Mouse (Mus musculus) C2C12 (cell line): Measurements from ENCODE around the gene Ccdc171. TPM values are rescaled to one million over a fixed set of nuclear protein-coding genes. Genes with fewer than 3 reads are reported as not detected.
"Not testable (repeated sequence)": the region's sequence is repeated elsewhere in the genome, so short reads cannot be mapped to it uniquely, and the experiment has no call there.

Source experiments
- H3K27me3 ChIP-seq: one replicate; pipeline ENCODE4 v1.6.1; 2011; ENCODE audit not compliant: control insufficient read depth, insufficient read depth, insufficient read length
- H3K36me3 ChIP-seq: one replicate; pipeline ENCODE4 v1.6.1; 2011; ENCODE audit not compliant: control insufficient read depth, insufficient read depth
- H3K4me3 ChIP-seq: one replicate; pipeline ENCODE4 v1.5.1; 2011; ENCODE audit warnings: mild to moderate bottlenecking, control low read depth; ENCODE audit not compliant: poor library complexity, insufficient read depth, severe bottlenecking
- H3K79me2 ChIP-seq: one replicate; pipeline ENCODE4 v1.6.1; 2011; ENCODE audit not compliant: control insufficient read depth, insufficient read depth
- H3K79me3 ChIP-seq: one replicate; pipeline ENCODE4 v1.6.1; 2011; ENCODE audit warnings: low read depth, control low read depth
- H3ac ChIP-seq: one replicate; pipeline ENCODE3; 2011; ENCODE audit warnings: low read depth; ENCODE audit not compliant: control insufficient read depth, insufficient read length
- CEBPB ChIP-seq: IDR thresholded peaks from one replicate; pipeline ENCODE4 v1.6.1; 2011; ENCODE audit warnings: low read depth, mild to moderate bottlenecking, control low read depth, moderate library complexity
- CTCF ChIP-seq: IDR thresholded peaks from one replicate; pipeline ENCODE4 v1.5.1; 2011; ENCODE audit not compliant: control insufficient read depth, insufficient read depth, insufficient read length
- FOSL1 ChIP-seq: IDR thresholded peaks from one replicate; pipeline ENCODE4 v1.8.0; 2011; ENCODE audit warnings: mild to moderate bottlenecking, low read length; ENCODE audit not compliant: poor library complexity, insufficient read depth, severe bottlenecking
- MAX ChIP-seq: IDR thresholded peaks from one replicate; pipeline ENCODE4 v1.6.1; 2011; ENCODE audit warnings: mild to moderate bottlenecking, control low read depth
- MYOD1 ChIP-seq: IDR thresholded peaks from one replicate; pipeline ENCODE4 v1.6.1; 2011; ENCODE audit warnings: low read depth; ENCODE audit not compliant: control insufficient read depth, insufficient read length
- MYOG ChIP-seq: IDR thresholded peaks from one replicate; pipeline ENCODE4 v1.6.1; 2011; ENCODE audit not compliant: control insufficient read depth, insufficient read length; ENCODE audit errors: extremely low read depth
- USF1 ChIP-seq: IDR thresholded peaks from one replicate; pipeline ENCODE4 v1.6.1; 2011; ENCODE audit warnings: low read depth, mild to moderate bottlenecking, control low read depth, moderate library complexity
- polyA plus RNA-seq: library from polyadenylated mRNA; unstranded; fragments of >200 nt; fragmentation: generic; extraction: Trizol; gene quantifications from one replicate; pipeline ENCODE4 v1.2.1, GENCODE M21; 2012; ENCODE audit warnings: missing spikeins

Gene Ccdc171
- polyA plus RNA-seq, 1 experiment, result 0.37 TPM

DNA sequence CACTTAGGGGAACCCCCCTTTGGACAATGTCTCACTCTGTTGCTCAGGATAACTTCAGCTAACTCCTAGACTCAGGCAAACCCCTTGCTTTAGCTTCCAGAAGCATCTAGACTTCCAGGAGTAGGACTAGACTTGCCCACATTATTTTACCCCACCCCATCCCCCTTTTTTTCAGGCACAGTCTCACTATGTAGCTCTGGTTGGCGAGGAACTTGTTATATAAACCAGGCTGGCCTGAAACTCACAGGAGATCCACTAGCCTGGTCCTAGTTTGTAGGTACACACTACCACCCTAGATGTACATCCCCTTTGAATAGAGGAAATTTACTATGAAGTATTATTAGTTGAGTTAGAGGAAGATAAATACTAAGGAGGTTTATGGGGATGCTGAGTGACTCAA, 11.2 kb upstream of the Ccdc171 start:
- TF ChIP-seq MYOG (no peak), MAX (no peak), CEBPB (no peak), FOSL1 (no peak), USF1 (no peak), CTCF (no peak), MYOD1 (no peak)
- Histone ChIP-seq H3ac (no peak overlapping the region), H3K36me3 (no peaks in the 10 kb centered on the region), H3K79me2 (no peaks in the 10 kb centered on the region), H3K4me3 (no peak overlapping the region), H3K79me3 (no peaks in the 10 kb centered on the region), H3K27me3 (no peaks in the 10 kb centered on the region)

DNA sequence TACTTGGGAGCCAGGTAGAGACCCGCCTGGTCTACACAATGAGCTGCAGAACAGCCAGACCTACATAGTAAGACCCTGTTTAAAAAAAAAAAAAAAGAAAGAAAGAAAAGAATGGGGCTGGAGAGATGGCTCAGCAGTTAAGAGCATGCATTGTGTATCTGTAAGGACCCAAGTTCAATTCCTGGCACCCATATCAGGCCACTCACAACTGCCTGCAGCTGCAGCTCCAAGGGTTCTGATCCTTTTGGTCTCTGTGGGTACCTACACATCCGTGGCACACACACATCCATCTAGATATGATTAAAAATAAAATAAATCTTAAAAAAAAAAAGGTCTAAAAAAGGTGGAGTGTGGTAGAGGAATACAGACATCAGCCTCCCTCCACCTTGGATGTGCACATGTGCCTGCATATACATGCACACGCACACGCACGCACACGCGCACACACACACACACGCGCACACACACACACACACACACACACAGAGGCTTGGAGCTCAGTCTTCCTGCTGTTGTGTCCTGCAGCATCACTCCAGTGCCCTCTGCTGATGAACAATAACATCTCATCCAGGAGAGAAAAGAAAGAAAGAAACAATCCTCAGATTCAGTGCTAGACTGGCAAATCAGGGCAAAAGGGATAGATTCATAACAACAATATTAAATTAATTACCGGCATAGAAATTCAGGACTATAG, 10.2 kb upstream of the Ccdc171 start:
- TF ChIP-seq MYOD1 (no peak), CTCF (no peak), MYOG (no peak), CEBPB (no peak), USF1 (no peak)
- Histone ChIP-seq H3K27me3 (no peaks in the 10 kb centered on the region), H3K36me3 (no peaks in the 10 kb centered on the region), H3K79me3 (no peaks in the 10 kb centered on the region), H3K4me3 (no peak overlapping the region), H3ac (no peak overlapping the region), H3K79me2 (no peaks in the 10 kb centered on the region)

DNA sequence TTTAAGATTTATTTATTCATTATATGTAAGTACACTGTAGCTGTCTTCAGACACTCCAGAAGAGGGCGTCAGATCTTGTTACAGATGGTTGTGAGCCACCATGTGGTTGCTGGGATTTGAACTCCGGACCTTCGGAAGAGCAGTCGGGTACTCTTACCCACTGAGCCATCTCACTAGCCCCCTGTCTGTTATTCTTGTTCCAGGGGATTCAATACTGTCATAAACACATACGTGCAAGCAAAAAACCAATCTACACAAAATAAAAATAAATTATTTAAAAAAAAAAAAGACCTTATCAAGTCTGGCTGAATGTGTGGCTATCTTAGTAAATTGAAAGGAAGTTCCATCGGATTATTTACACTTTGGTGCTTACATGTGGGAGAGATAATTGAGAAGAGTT, 9.2 kb upstream of the Ccdc171 start:
- H3ac ChIP-seq, H3K4me3 ChIP-seq, H3K36me3 ChIP-seq, H3K79me2 ChIP-seq, H3K79me3 ChIP-seq, H3K27me3 ChIP-seq: not testable (repeated sequence)

DNA sequence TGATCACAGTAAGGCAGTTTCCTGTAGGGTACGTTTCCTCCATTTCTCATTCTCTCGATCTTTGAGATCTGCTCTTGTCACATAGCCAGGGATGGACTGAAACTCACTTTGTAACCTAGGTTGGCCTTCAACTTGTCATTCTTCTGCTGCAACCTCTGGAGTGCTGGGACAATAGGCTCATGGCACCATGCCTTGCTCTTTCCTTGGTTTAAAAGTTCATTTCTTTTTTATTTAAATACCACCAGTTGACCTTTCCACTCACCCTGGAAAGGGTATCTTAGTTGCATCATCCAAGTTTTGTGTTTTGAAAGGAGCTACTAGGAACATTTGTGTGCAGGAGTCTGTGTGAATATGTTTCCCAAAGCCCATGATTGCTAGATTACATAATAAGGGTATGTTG, 6.2 kb upstream of the Ccdc171 start:
- Histone ChIP-seq H3K36me3 (no peaks in the 10 kb centered on the region), H3K4me3 (no peak overlapping the region), H3K79me2 (no peaks in the 10 kb centered on the region), H3ac (no peak overlapping the region), H3K27me3 (no peaks in the 10 kb centered on the region), H3K79me3 (no peaks in the 10 kb centered on the region)
- TF ChIP-seq USF1 (no peak), FOSL1 (no peak), CEBPB (no peak), CTCF (no peak), MYOD1 (no peak), MYOG (no peak), MAX (no peak)

DNA sequence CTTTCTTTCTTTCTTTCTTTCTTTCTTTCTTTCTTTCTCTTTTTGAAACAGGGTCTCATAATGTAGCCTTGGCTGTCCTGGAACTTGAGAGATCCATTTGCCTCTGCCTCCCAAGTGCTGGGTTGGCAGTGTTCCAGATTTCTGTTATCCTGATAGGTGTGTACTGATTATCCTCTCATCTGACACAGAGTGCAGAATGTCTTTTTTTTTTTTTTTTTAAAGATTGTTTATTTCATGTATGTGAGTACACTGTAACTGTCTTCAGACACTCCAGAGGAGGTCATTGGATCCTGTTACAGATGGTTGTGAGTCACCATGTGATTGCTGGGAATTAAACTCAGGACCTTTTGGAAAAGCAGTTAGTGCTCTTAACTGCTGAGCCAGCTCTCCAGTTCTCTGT, 5.5 kb upstream of the Ccdc171 start:
- TF ChIP-seq MAX (no peak), MYOD1 (no peak), USF1 (no peak)
- no peak overlapping the region for H3ac ChIP-seq
- no peak overlapping the region for H3K4me3 ChIP-seq
- no peaks in the 10 kb centered on the region for H3K79me2 ChIP-seq
- H3K79me3 ChIP-seq, result no peaks in the 10 kb centered on the region
- H3K36me3 ChIP-seq, result no peaks in the 10 kb centered on the region
- no peaks in the 10 kb centered on the region for H3K27me3 ChIP-seq

DNA sequence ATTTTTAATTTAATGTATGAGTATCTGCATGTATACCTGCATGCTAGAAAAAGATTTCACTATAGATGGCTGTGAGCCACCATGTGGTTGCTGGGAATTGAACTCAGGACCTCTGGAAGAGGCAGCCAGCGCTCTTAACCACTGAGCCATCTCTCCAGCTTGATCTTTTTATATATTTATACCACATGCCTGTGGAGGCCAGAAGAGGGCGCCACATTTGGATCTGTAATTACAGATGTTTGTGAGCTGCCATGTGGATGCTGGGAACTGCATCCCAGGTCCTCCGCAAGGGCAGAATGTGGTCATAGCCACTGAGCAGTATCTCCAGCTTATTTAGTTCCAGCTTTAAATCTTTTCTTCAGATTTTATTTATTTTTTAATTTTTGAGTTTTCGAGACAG, 5.0 kb upstream of the Ccdc171 start:
- H3ac ChIP-seq, result no peak overlapping the region
- no peak overlapping the region for H3K4me3 ChIP-seq
- H3K27me3 ChIP-seq, result no peaks in the 10 kb centered on the region
- TF ChIP-seq MAX (no peak), CTCF (no peak), CEBPB (no peak), FOSL1 (no peak), MYOD1 (no peak), USF1 (no peak), MYOG (no peak)
- H3K79me3 ChIP-seq, result no peaks in the 10 kb centered on the region
- no peaks in the 10 kb centered on the region for H3K36me3 ChIP-seq
- H3K79me2 ChIP-seq, result no peaks in the 10 kb centered on the region
